Mouse (Mus musculus) heart, embryonic 10.5 days (tissue): ENCODE results near the gene Sgcd. TPM values are rescaled to one million over a fixed set of nuclear protein-coding genes. Genes with fewer than 3 reads are reported as not detected.

Source experiments
- DNase-seq: peaks from one replicate; pipeline ENCODE4 v3.0.0-alpha.2; 2017; ENCODE audit warnings: low spot score
- H3K27ac ChIP-seq: fragments of 300-500 bp; sonication (generic); 2 replicates; pipeline ENCODE4 v1.5.1; 2016; ENCODE audit warnings: mild to moderate bottlenecking
- H3K27me3 ChIP-seq: fragments of 300-500 bp; sonication (generic); 2 replicates; pipeline ENCODE4 v1.6.1; 2016; ENCODE audit warnings: mild to moderate bottlenecking; ENCODE audit not compliant: poor library complexity, insufficient read depth, severe bottlenecking
- H3K36me3 ChIP-seq: fragments of 300-500 bp; sonication (generic); 2 replicates; pipeline ENCODE4 v1.6.1; 2016; ENCODE audit warnings: mild to moderate bottlenecking, moderate library complexity
- H3K4me1 ChIP-seq: fragments of 300-500 bp; sonication (generic); 2 replicates; pipeline ENCODE4 v1.6.1; 2016; ENCODE audit warnings: mild to moderate bottlenecking
- H3K4me3 ChIP-seq: fragments of 300-500 bp; sonication (generic); 2 replicates; pipeline ENCODE4 v1.5.1; 2016; ENCODE audit warnings: mild to moderate bottlenecking, moderate library complexity
- H3K9me3 ChIP-seq: fragments of 300-500 bp; sonication (generic); 2 replicates; pipeline ENCODE4 v1.6.1; 2016; ENCODE audit warnings: mild to moderate bottlenecking, moderate library complexity
- WGBS: fragments of 180-500 bp; shearing (Covaris S2); methylation state at CpG from one replicate; pipeline ENCODE4 v1.1.7; 2016; 5-methylcytosine and 5-hydroxymethylcytosine counted together
- polyA plus RNA-seq: library from polyadenylated mRNA; unstranded; fragments of >200 nt; fragmentation: Nextera tagmentation; extraction: Ambion mirVana; gene quantifications from 2 replicates; pipeline ENCODE4 v1.2.1, GENCODE M21; 2016

Sgcd gene
- polyA plus RNA-seq, 1 experiment from 2014 or later, result 4.7 TPM

DNA sequence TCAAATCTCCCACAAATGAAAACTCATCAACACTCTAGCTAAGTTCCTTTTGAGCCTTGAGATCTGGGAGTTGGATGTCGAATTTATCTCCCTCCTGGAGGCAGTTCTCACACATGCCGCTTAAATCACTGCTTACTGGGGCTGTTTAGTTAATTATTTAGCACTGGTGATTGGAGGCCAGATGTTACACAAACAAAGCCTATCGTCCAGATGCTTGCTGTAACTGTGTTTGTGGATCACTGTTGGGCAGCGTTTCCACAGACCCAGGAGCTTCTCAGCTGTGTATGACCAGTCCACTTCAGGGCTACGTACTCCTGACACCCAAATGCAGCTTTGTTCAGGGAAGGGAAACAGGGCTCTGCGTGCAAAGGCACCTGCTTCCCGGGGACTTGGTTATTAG, 858.8 kb downstream of the Sgcd start:
- Histone ChIP-seq H3K27me3 (no peaks in the 10 kb centered on the region), H3K4me1 (no peaks in the 10 kb centered on the region), H3K9me3 (no peaks in the 10 kb centered on the region), H3K4me3 (no peak overlapping the region), H3K36me3 (no peaks in the 10 kb centered on the region), H3K27ac (no peak overlapping the region)
- 49% methylated on average over 7 of the region's 7 CpGs for WGBS
- no peak for DNase-seq

DNA sequence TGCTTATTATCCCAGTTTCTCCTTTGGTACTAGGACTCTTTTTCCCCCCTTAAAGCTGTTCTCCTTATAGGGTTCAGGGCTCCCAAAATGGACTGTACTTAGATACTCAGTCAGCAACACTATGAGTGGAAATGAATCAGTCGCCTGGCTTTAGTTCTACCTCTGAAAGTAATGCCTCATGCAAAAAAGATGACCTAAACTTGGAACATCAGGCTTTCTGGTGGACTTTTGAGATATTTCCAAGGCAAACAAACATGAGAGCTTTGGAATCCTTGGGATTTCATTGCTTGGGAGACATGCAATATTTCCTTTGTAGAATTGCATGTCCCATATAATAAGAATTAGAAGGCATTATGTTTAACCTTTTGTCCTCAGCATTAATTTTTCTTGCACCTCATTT, 859.6 kb downstream of the Sgcd start:
- H3K27ac ChIP-seq, result no peak overlapping the region
- no peaks in the 10 kb centered on the region for H3K36me3 ChIP-seq
- H3K27me3 ChIP-seq, result no peaks in the 10 kb centered on the region
- no peaks in the 10 kb centered on the region for H3K4me1 ChIP-seq
- no peaks in the 10 kb centered on the region for H3K9me3 ChIP-seq
- no peak overlapping the region for H3K4me3 ChIP-seq
- no peak for DNase-seq
- 94% methylated on average over 1 of the region's 1 CpGs for WGBS

DNA sequence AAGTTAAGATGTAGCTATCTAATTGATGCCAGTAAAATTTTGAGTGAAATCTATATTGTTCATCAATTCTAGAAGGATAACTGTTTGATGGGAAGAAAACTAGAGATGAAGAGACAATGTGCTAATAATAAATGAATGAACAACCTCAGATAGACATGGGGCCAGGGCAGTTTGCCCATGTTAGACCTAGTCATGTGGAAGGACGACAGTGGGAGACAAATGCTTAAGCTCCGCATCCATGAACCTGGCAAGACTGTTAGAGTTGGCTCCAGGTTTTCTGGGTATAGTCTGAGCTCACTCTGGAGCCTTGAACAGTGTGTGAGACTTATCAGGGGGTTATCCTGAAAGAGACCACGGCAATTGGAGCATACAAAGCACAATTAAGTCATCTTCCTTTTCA, 860.4 kb downstream of the Sgcd start:
- DNase-seq, result no peak
- H3K4me1 ChIP-seq, result no peaks in the 10 kb centered on the region
- H3K36me3 ChIP-seq, result no peaks in the 10 kb centered on the region
- no peaks in the 10 kb centered on the region for H3K9me3 ChIP-seq
- H3K27me3 ChIP-seq, result no peaks in the 10 kb centered on the region
- no peak overlapping the region for H3K27ac ChIP-seq
- 76% methylated on average over 3 of the region's 3 CpGs for WGBS
- H3K4me3 ChIP-seq, result no peak overlapping the region

DNA sequence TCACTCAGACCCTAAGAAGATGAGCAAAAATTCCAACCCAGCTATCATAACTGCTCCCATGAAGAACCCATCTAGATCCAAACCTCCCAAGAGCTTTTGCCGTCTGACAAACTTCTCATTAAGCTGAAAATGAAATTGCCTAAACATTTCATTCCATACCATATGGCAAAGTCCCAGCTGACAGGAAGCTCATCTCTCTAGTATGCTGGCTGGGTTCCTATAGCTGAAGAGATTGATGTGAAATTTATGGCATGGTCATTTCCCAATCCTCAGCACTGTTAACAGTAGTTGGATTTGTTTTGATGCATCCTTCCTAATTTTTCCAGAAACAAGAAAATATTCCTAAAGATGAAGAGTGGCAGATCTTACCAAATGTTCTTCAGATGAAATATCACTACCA, 867.9 kb downstream of the Sgcd start:
- DNase-seq, result no peak
- Histone ChIP-seq H3K9me3 (no peaks in the 10 kb centered on the region), H3K27me3 (no peaks in the 10 kb centered on the region), H3K27ac (no peak overlapping the region), H3K4me1 (peaks cover 6% of the 10 kb centered on the region), H3K4me3 (no peak overlapping the region), H3K36me3 (no peaks in the 10 kb centered on the region)
- WGBS, result 95% methylated on average over 1 of the region's 1 CpGs

DNA sequence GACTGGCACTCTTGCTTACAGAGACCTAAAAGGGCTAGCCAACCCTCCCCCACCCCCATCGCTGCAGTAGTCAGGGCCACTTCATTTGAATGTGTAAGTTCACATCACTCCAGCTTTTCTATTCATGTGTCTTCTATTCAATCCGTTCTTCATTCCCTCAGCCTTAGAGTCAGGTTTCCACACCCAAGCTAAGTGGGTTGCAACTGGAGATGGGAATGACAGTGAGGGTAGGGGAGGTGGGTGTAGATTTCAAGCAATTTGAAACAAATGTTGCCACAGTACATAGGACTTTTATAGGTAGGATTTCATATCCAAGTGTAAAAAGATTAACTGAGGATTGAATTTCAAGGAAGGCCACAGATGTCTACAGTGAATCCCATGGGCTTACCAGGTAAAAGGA, 870.9 kb downstream of the Sgcd start:
- Histone ChIP-seq H3K36me3 (no peaks in the 10 kb centered on the region), H3K27me3 (no peaks in the 10 kb centered on the region), H3K9me3 (no peaks in the 10 kb centered on the region), H3K4me1 (peaks cover 6% of the 10 kb centered on the region), H3K4me3 (no peak overlapping the region), H3K27ac (no peak overlapping the region)
- 49% methylated on average over 2 of the region's 2 CpGs for WGBS
- no peak for DNase-seq

DNA sequence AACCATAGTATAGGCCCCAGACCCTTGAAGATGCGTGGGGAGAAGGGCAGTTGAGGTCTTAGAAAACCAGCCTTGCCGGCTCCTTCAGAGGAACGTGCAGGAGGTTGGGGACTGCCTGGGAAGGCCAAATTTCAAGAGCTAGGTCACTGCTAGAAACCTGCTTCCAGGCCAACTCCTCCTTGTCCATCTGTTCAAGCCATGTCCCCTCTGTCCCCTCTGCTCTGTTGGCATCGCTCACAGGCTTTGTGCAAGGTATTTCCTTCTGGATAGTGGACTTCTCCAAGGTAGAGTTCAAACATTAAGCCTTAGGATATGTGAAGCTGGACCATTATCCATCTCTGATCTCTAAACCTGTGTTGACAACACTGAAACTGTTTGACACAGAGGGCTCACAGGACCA, 874.4 kb downstream of the Sgcd start:
- no peaks in the 10 kb centered on the region for H3K9me3 ChIP-seq
- H3K4me3 ChIP-seq, result no peak overlapping the region
- no peak overlapping the region for H3K27ac ChIP-seq
- no peaks in the 10 kb centered on the region for H3K27me3 ChIP-seq
- no peaks in the 10 kb centered on the region for H3K36me3 ChIP-seq
- WGBS, result 80% methylated on average over 4 of the region's 4 CpGs
- DNase-seq, result no peak
- peaks cover 6% of the 10 kb centered on the region for H3K4me1 ChIP-seq

DNA sequence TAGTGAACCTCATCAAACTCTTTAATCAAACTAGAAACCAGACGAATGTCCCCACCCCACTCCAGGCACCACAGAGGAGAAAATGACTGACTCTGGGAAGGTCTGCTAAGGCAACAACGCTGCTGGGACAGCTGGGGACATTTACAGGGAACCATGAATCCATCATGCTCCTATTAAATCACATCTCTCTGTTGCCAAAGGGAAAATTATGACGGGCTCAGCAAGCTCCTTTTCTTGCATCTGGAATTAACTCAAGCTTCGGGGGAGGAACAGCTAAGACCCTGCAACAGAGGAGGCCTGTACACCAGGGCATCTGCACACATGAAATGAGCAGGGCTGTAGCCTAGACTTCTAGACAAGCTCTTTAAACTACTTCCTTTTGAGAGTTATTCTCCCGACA, 875.7 kb downstream of the Sgcd start:
- Histone ChIP-seq H3K36me3 (no peaks in the 10 kb centered on the region), H3K4me1 (peaks cover 6% of the 10 kb centered on the region), H3K4me3 (no peak overlapping the region), H3K27ac (no peak overlapping the region), H3K27me3 (no peaks in the 10 kb centered on the region), H3K9me3 (no peaks in the 10 kb centered on the region)
- no peak for DNase-seq
- 70% methylated on average over 5 of the region's 5 CpGs for WGBS

DNA sequence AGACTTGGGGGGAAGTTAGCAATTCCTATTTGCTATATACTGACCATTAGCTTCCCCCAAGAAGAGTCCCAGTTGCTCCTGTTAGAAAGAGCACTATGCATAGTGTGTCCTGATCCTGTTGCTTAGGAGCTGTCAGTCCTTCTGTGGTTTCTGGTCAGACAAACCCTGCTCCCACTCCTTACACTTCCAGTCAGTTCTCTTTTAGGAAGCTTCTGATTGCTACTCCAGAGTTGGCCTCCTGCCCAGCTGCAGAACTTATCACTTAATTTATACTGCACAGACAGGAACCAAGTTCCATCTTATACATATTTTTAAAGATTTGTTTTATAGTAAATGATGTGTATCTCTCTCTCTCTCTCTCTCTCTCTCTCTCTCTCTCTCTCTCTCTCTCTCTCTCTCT, 878.5 kb downstream of the Sgcd start:
- no peak overlapping the region for H3K27ac ChIP-seq
- H3K9me3 ChIP-seq, result no peaks in the 10 kb centered on the region
- no peaks in the 10 kb centered on the region for H3K27me3 ChIP-seq
- no peak overlapping the region for H3K4me3 ChIP-seq
- H3K4me1 ChIP-seq, result no peaks in the 10 kb centered on the region
- no peak for DNase-seq
- no peaks in the 10 kb centered on the region for H3K36me3 ChIP-seq

DNA sequence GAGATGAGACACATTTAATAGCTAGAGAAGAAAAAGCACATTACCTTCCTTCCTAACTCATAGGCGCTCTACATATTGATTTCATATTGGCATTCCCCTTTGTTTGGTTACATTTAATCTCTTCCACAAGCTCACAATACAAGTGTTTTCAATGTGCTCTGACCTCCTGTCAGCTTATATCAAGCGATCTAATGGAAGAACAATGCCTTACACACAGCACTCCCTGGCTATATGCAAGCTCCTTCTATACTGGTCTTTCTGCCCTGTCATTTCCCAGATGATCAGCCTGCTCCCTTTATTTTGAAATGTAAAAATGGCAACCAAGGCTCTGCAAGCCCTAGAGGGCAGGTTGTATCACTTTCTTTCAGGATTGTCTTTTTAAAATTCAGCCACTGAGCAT, 881.1 kb downstream of the Sgcd start:
- WGBS, result 85% methylated on average over 2 of the region's 2 CpGs
- no peak for DNase-seq
- H3K9me3 ChIP-seq, result no peaks in the 10 kb centered on the region

DNA sequence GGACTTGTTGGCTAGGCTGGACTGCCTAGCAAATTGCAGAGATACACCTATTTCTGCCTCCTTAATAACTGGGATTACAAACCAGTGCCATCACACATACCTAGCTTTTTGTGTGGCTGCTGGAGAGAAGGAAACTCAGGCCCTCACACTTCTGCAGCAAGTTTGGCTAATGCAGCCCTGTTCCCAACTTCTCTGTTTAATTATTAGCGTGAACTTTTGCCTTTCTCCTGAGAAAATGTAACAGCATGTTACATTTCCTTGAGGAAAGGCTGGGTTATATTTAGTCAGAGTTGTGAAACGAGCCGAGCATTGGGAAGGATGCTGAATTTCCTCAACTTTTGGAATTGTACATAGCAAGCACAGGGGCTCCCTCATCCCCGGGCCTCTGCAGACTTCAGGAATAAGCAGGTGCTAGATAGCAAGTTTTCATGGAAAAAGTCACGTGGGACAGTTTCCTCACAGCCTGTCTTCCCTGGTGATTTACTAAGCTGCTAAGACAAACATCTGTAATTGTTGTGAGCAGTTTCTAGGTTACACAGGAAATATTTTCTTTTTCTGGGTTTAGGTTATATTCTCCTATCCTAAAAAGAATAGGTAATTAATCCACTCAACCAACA, 895.4 kb downstream of the Sgcd start:
- DNase-seq, result no peak

More for the DNA sequence above, 881.1 kb downstream of the Sgcd start:
- Histone ChIP-seq H3K27ac (no peak overlapping the region), H3K27me3 (no peaks in the 10 kb centered on the region), H3K4me1 (no peaks in the 10 kb centered on the region), H3K36me3 (no peaks in the 10 kb centered on the region), H3K4me3 (no peak overlapping the region)

DNA sequence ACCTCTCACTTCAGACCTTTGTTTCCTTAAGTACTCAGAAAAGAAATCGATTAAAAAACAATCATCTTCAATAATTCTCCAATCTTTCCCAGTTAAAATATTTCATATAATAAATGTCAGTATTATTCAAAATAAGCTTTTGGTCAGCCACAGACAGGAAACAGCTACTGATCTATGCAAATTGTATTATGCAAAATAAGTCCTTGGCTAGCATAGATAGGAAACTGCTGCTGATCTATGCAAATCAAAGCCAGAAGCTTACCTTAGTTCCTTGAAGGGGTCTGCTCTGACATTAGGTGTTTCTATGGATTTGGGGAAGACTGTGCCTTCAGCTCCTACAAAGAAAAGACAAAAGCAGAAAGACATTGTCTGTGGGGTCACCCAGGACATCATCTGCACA, 906.3 kb downstream of the Sgcd start:
- no peaks in the 10 kb centered on the region for H3K27me3 ChIP-seq
- no peaks in the 10 kb centered on the region for H3K4me1 ChIP-seq
- H3K36me3 ChIP-seq, result no peaks in the 10 kb centered on the region
- no peaks in the 10 kb centered on the region for H3K9me3 ChIP-seq
- DNase-seq, result no peak
- no peak overlapping the region for H3K27ac ChIP-seq
- H3K4me3 ChIP-seq, result no peak overlapping the region
- 91% methylated on average over 1 of the region's 1 CpGs for WGBS

More for the DNA sequence above, 895.4 kb downstream of the Sgcd start:
- H3K36me3 ChIP-seq, result no peaks in the 10 kb centered on the region
- 76% methylated on average over 5 of the region's 5 CpGs for WGBS
- H3K4me3 ChIP-seq, result no peak overlapping the region
- no peaks in the 10 kb centered on the region for H3K9me3 ChIP-seq
- no peaks in the 10 kb centered on the region for H3K4me1 ChIP-seq
- no peak overlapping the region for H3K27ac ChIP-seq
- H3K27me3 ChIP-seq, result no peaks in the 10 kb centered on the region

DNA sequence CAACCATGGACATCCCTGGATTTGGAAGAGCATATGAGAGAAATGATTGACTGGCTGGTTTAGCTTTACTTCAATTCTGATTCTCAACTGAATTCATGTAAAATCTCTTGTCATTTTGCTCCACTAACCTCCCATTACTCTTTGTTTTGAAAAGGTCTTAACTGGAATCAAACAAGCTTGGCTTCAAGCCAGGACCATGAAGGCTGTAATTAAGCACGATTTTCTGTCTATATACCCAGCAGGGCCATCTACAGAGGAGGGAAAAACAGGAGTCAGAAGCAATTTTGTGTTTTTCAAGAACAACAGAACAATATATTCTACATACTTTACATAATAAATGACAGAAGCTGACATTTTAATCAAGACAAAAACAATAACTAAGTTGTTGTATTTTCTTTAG, 915.2 kb downstream of the Sgcd start:
- Histone ChIP-seq H3K4me1 (no peaks in the 10 kb centered on the region), H3K27me3 (no peaks in the 10 kb centered on the region), H3K4me3 (no peak overlapping the region), H3K27ac (no peak overlapping the region), H3K9me3 (no peaks in the 10 kb centered on the region), H3K36me3 (no peaks in the 10 kb centered on the region)
- no peak for DNase-seq
- 58% methylated on average over 1 of the region's 1 CpGs for WGBS

DNA sequence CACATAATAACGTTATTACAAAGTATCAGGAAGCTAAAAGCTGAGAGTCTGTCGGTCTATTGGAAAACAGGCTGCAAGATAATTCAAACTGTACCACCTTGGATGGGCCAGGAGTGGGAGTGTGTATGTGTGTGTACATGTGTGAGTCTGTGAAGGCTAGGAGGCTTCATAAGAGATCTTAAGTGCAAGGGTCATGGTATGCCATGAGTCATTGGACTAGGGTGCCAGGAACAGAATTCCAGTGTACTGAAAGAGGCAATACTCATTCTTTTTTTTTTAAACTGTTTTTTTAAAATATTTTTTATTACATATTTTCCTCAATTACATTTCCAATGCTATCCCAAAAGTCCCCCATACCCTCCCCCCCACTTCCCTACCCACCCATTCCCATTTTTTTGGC, 917.6 kb downstream of the Sgcd start:
- 85% methylated on average over 2 of the region's 2 CpGs for WGBS
- Histone ChIP-seq H3K4me1 (no peaks in the 10 kb centered on the region), H3K36me3 (no peaks in the 10 kb centered on the region), H3K27ac (no peak overlapping the region), H3K9me3 (no peaks in the 10 kb centered on the region), H3K4me3 (no peak overlapping the region), H3K27me3 (no peaks in the 10 kb centered on the region)
- no peak for DNase-seq

DNA sequence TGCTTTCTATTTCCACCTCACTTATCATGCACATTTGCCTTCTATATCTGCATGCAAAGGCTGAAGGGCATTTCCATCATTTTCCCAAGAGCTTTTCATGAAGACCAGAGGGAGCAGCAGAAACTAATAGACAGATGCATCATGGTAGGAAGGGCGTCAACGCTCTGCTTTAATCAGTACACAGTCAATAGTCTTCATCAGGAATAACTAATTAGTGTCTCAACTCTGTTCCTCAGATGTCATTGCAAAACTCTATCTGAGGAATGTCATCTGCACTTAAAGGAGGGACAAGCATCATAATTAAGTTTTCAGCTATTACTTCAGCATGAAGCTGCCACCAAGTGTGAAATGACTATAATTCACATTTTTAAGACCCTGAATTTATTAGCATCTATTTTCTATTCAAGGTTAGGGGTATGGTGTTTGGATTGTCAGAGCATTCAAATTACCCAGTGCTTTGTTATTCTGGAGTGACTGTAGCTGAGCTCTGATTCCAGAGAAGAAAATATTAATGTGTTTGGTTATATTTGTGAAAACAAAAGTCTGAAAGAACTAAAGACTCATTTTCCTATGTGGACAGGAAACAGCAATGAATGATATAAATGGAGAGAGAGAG, 918.9 kb downstream of the Sgcd start:
- Histone ChIP-seq H3K27ac (no peak overlapping the region), H3K4me3 (no peak overlapping the region), H3K4me1 (no peaks in the 10 kb centered on the region), H3K27me3 (no peaks in the 10 kb centered on the region), H3K9me3 (no peaks in the 10 kb centered on the region), H3K36me3 (no peaks in the 10 kb centered on the region)
- DNase-seq, result no peak
- 99% methylated on average over 2 of the region's 2 CpGs for WGBS
